27 mouse cellular contexts compared by ENCODE assay signal in genomic region chr1:110989824-110990223, GRCm38 (mm10). TPM values are rescaled to one million over a fixed set of nuclear protein-coding genes. Genes with fewer than 3 reads are reported as not detected.
"Had no signal": no experiment of that assay in that cellular context is flagged by ENCODE, and none has a peak within 500 bp of the region (broad histone marks: within the 10 kb centered on the region; RNA-seq: fewer than 3 reads in every experiment).

No protein-coding gene starts in this region.

- H3K9ac ChIP-seq: heart, embryonic 13.5 days; heart, embryonic 15.5 days; hindbrain, embryonic 13.5 days; hindbrain, embryonic 15.5 days; kidney, embryonic 15.5 days; limb, embryonic 12.5 days; liver, embryonic 13.5 days had no signal

- H3K27me3 ChIP-seq: heart, embryonic 13.5 days; heart, embryonic 15.5 days; hindbrain, embryonic 13.5 days; hindbrain, embryonic 15.5 days; kidney, embryonic 15.5 days; limb, embryonic 12.5 days; liver, embryonic 13.5 days had no signal

- DNase-seq: gastrocnemius, postnatal 14 days; gastrocnemius, postnatal 36 days; heart, adult 11 months; heart, adult 2 months; heart, postnatal 14 days; heart, postnatal 36 days; kidney, adult 11 months; kidney, adult 2 months; kidney, adult 9 months; kidney, postnatal 14 days; kidney, postnatal 36 days; layer of hippocampus, adult 9-11 months; liver; liver, embryonic 13.5 days had no signal

- H3K4me3 ChIP-seq: heart, adult 2 months; heart, embryonic 13.5 days; heart, embryonic 15.5 days; hindbrain, embryonic 13.5 days; hindbrain, embryonic 15.5 days; kidney, embryonic 15.5 days; left cerebral cortex, adult 2 months; limb, embryonic 10.5 days; limb, embryonic 12.5 days; liver, embryonic 13.5 days had no signal

- H3K36me3 ChIP-seq: heart, embryonic 13.5 days; heart, embryonic 15.5 days; hindbrain, embryonic 13.5 days; hindbrain, embryonic 15.5 days; kidney, embryonic 15.5 days; limb, embryonic 10.5 days; limb, embryonic 12.5 days; liver, embryonic 13.5 days had no signal

- H3K4me1 ChIP-seq: heart, embryonic 13.5 days; heart, embryonic 15.5 days; hindbrain, embryonic 13.5 days; hindbrain, embryonic 15.5 days; kidney, embryonic 15.5 days; limb, embryonic 10.5 days; limb, embryonic 12.5 days; liver, embryonic 13.5 days had no signal

- H3K27ac ChIP-seq: heart, adult 2 months; heart, embryonic 13.5 days; heart, embryonic 15.5 days; hindbrain, embryonic 13.5 days; hindbrain, embryonic 15.5 days; hindbrain, postnatal 0 days; kidney, embryonic 15.5 days; kidney, postnatal 0 days; left cerebral cortex, adult 2 months; limb, embryonic 10.5 days; limb, embryonic 12.5 days; liver, embryonic 13.5 days had no signal

- H3K4me2 ChIP-seq: heart, embryonic 11.5 days; heart, embryonic 13.5 days; heart, embryonic 15.5 days; hindbrain, embryonic 13.5 days; hindbrain, embryonic 15.5 days; kidney, embryonic 15.5 days; limb, embryonic 12.5 days; liver, embryonic 11.5 days; liver, embryonic 13.5 days had no signal

- ATAC-seq: hindbrain, postnatal 0 days; intestine, embryonic 16.5 days had no signal

- H3K9me3 ChIP-seq: heart, embryonic 13.5 days; heart, embryonic 15.5 days; hindbrain, embryonic 13.5 days; hindbrain, embryonic 15.5 days; kidney, embryonic 15.5 days; limb, embryonic 10.5 days; limb, embryonic 12.5 days; liver, embryonic 13.5 days had no signal

RNA-seq across cellular contexts. Expression of gene Cdh19, which starts 12.4 kb away (rescaled TPM):
- polyA plus RNA-seq: liver, embryonic 13.5 days had no signal
